Mouse (Mus musculus) left cerebral cortex, adult 11 months (tissue): ENCODE measurements around the gene Apex1.
"Not testable (repeated sequence)": the region's sequence is repeated elsewhere in the genome, so short reads cannot be mapped to it uniquely, and the experiment has no call there.

Experiments used
- DNase-seq: peaks from one replicate; pipeline ENCODE4 v3.0.0; 2022; ENCODE audit warnings: low spot score

The Apex1 gene

GRCm38 (mm10) chr14:50927366-50927765 lies 2.6 kb downstream of the Apex1 start:
- DNase-seq: no peak

DNA sequence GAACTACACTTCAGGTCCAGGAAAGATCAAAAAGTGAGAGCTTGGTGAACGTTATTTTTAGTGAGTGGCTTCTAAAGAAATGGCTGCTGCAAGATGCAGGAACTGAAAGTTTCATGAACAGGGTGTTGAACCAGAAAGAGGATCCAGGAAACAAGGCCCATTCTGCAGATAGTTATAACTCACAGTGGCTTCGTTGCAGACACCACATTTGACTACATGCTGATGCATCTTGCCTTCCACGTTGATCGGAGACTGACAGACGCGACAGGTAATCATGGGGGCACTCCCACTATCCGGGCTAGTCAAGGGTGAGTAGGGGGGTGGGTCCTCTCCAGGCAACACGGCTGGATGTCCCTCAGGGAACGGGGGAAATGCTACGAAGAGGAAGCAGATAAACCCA lies 5.2 kb downstream of the Apex1 start:
- no peak for DNase-seq

DNA sequence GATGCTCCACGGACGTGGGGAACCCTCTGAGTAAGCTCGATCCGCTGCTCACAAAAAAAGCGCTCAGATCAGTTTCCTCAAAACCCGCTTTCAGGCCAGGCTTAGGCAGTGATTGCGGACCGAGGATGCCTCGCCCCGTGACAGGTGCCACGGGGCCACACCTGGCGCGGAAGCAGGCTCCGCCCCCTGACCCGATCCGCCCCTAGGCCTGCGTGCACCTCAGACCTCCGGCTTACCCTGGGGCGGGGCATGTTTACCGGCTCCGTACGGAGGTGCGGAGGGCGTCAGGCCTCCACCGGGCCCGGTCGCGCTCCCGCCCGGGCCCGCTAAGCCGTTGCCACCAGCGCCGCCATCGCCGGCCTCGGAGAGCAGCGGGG lies 5.6 kb downstream of the Apex1 start:
- DNase-seq: no peak

- DNase-seq: peak; percentile 99
These were observed 6.2 kb downstream of the Apex1 start, which contains the start of the genes Pip4p1 and Pnp for GRCm38 (mm10) chr14:50930754-50931492. Pip4p1 (minus strand) TSS chr14:50930856. Pnp (plus strand) TSS chr14:50931082.

DNA sequence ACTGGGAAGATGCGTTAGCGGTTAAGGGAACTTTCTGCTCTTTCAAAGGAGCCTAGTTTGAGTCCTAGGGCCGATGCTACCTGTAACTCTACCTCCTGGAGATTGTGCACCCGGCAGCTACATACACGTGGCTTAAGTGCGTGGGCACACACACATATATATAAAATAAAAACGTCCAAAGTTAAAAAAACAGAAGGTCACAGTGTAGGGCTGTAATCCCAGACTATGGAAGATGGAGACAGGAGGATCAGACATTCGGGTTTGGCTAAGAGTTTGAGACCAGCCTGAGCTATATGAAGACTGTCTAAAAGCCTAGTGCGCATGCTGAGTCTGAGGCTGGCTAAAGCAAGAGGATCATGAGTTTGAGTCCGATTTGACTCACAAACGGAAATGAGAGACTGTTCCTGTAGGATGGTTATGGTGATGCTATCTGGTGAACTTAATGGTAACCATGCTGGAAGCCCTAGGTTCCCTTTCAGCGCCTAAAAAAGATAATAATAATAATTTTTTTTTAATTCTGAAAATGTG lies 6.8 kb downstream of the Apex1 start:
- no peak for DNase-seq

DNA sequence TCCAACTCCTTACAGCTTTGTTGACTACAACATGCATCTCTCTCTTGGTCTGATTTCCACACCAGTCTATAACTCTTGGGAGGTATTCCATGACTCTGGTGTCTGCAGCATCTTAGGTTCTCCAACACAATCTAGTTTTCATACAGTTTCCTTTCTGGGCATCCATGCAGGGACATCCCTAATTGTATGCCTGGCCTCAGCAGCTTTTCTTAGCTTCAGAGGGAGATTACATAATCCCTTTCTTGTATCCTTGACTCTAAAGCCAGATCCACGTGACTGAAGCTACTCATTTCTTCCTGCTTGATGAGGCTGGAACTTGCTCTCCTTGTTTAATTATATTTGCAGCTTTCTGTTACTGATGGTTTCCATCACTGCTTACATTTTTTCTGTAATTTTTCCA lies 11.9 kb downstream of the Apex1 start:
- DNase-seq: no peak

- DNase-seq: no peak
These were observed 13.5 kb downstream of the Apex1 start for GRCm38 (mm10) chr14:50938119-50938908.

- no peak for DNase-seq
These were observed 14.2 kb downstream of the Apex1 start for GRCm38 (mm10) chr14:50938940-50939339.

DNA sequence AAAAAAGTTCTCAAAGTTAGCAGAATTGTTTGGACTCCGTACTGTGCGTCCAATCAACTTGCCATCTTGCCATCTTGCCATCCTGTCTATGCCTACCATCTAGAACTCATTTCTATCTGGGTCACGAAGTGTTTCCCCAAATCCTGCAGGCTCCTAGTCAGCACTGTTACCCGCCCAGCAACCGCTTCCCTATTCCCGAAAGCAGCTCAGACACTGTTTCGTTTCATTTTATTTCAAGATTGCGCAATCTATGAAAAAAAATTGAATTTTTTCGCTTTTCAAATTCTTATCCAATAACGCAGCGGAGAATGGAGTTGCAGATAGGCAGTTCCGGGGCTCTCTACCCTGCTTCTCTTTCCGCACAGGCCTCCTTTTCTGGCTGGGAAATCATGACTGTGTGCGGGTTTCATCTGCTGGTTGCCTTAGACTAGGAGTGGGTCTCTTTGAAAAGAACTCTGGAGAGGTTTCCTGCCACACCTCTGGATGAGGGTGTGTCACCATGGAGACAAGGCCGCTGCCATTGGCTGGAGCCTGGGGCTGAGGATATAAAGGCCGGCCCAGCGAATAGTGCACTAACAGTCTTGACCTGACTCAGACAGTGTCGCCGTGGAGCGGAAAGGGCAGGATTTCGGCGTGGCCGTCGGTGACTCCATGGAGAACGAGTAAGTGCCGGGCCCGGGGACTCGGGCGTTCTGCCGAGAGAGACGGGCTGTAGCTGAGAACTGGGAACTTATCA lies 19.3 kb downstream of the Apex1 start, which contains the start of gene Gm49342:
Gene Gm49342, plus strand, starts transcription at position 586 of the 736 bp plus-strand sequence.
- peak; percentile 86 for DNase-seq

- DNase-seq: not testable (repeated sequence)
These were observed 19.9 kb downstream of the Apex1 start for GRCm38 (mm10) chr14:50944668-50945033.

GRCm38 (mm10) chr14:50945081-50945480 lies 20.3 kb downstream of the Apex1 start:
- DNase-seq: not testable (repeated sequence)

GRCm38 (mm10) chr14:50945526-50945925 lies 20.8 kb downstream of the Apex1 start:
- not testable (repeated sequence) for DNase-seq

GRCm38 (mm10) chr14:50955487-50955886 lies 30.7 kb downstream of the Apex1 start:
- no peak for DNase-seq

- DNase-seq: peak; percentile 33
These were observed 31.3 kb downstream of the Apex1 start, which contains the start of gene Pnp2 for GRCm38 (mm10) chr14:50955942-50956508. Pnp2 (plus strand) TSS chr14:50955992.

- not testable (repeated sequence) for DNase-seq
These were observed 32.0 kb downstream of the Apex1 start for GRCm38 (mm10) chr14:50956724-50957123.

DNA sequence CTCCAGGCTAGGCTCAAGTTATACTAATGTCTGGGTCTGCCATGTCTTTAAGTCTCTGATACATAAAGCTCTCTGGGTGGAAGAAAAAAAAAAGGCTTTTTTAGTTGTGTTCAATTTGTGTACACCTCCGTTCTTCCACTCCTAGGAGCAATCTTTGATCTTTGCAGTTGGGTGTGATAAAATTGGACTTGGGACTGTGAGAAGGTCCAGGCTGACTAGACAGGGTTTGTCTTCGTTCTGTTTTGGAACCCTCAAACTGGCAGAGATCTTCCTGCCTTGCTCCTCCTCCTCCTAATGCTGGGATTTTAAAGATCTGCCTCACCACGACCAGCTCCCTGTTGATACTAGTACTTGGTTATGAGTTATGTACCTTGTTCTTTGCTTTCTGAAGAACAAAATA lies 32.4 kb downstream of the Apex1 start:
- not testable (repeated sequence) for DNase-seq

GRCm38 (mm10) chr14:50958289-50958995 lies 33.7 kb downstream of the Apex1 start:
- not testable (repeated sequence) for DNase-seq

DNA sequence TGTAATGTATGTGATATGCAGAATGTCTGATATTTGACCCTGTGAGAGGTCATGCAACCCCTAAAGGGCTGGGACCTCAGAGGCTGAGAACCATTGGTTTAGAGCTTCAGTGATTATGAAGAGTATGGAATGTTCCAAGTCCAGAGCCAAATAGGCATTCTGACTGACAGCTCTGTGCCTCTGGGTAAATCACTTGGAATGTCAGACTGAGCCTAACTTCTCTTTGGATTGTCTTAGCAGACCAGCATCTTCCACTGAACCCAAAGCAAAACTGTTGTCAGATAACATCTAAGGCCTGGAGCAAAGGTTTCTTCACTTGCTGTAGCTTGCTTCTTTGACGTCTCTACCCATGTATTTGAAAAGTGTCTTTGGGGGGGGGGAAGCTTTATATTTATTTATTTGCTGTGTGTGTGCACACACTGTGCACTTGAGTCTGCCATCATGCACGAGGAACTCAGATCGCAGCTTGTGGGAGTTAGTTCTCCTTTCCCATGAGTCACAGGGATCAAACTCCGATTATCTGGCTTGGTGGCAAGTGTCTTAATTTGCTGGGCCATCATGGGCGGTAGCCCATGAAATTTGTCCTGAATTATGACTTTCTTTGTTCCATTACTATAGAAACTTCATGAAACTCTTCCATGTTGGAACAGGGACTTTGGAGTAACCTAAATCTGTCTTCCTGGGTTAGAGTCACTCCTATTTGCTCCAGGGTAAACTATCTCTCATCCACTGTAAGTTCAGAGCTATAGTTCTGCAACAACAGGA lies 43.6 kb downstream of the Apex1 start:
- no peak for DNase-seq

- no peak for DNase-seq
These were observed 44.3 kb downstream of the Apex1 start for GRCm38 (mm10) chr14:50969041-50969440.
